Mouse (Mus musculus) stomach, postnatal 0 days (tissue): Measurements from ENCODE around the gene Ust. TPM values are rescaled to one million over a fixed set of nuclear protein-coding genes. Genes with fewer than 3 reads are reported as not detected.

Experiments used
- ATAC-seq: fragments of 200-750 bp; cut with Nextera tagmentation; 2 replicates; pipeline ENCODE4 v1.8.0; 2017; ENCODE audit not compliant: low FRiP score, low TSS enrichment
- DNase-seq: peaks from one replicate; pipeline ENCODE4 v3.0.0-alpha.2; 2016; ENCODE audit warnings: low spot score
- H3K27ac ChIP-seq: fragments of 300-500 bp; sonication (generic); replicated peaks from 2 replicates; pipeline ENCODE4 v1.5.1; 2014; ENCODE audit warnings: mild to moderate bottlenecking, control low read depth
- H3K27me3 ChIP-seq: fragments of 300-500 bp; sonication (generic); 2 replicates; pipeline ENCODE4 v1.6.1; 2014; ENCODE audit warnings: low read length; ENCODE audit not compliant: control insufficient read depth, insufficient read depth
- H3K36me3 ChIP-seq: fragments of 300-500 bp; sonication (generic); 2 replicates; pipeline ENCODE4 v1.6.1; 2014; ENCODE audit warnings: low read length, mixed read lengths; ENCODE audit not compliant: control insufficient read depth, insufficient read depth
- H3K4me1 ChIP-seq: fragments of 300-500 bp; sonication (generic); replicated peaks from 2 replicates; pipeline ENCODE4 v1.6.1; 2014; ENCODE audit warnings: antibody characterized with exemption; ENCODE audit not compliant: control insufficient read depth, insufficient read depth
- H3K4me2 ChIP-seq: fragments of 300-500 bp; sonication (generic); replicated peaks from 2 replicates; pipeline ENCODE4 v1.6.1; 2014; ENCODE audit warnings: low read depth, mild to moderate bottlenecking, control low read depth, moderate library complexity
- H3K4me3 ChIP-seq: fragments of 300-500 bp; sonication (generic); 2 replicates; pipeline ENCODE4 v1.5.1; 2014; ENCODE audit warnings: low read depth, low read length, control low read depth
- H3K9ac ChIP-seq: fragments of 300-500 bp; sonication (generic); 2 replicates; pipeline ENCODE4 v1.6.1; 2014; ENCODE audit warnings: mild to moderate bottlenecking, low read length, control low read depth, mixed read lengths
- H3K9me3 ChIP-seq: fragments of 300-500 bp; sonication (generic); 2 replicates; pipeline ENCODE4 v1.6.1; 2016; ENCODE audit warnings: low read length; ENCODE audit not compliant: control insufficient read depth
- CTCF ChIP-seq: IDR thresholded peaks from 2 replicates; pipeline ENCODE4 v1.5.1; 2016; ENCODE audit warnings: antibody characterized with exemption, low read depth, mild to moderate bottlenecking, moderate library complexity
- EP300 ChIP-seq: optimal IDR thresholded peaks from 2 replicates; pipeline ENCODE3; 2016; ENCODE audit warnings: antibody characterized with exemption
- WGBS: fragments of 180-500 bp; shearing (Covaris S2); extraction: QIAGEN DNeasy Blood & Tissue Kit; methylation state at CpG from one replicate; pipeline ENCODE4 v1.1.7; 2014; 5-methylcytosine and 5-hydroxymethylcytosine counted together
- polyA plus RNA-seq: library from polyadenylated mRNA; unstranded; fragments of >200 nt; fragmentation: Nextera tagmentation; extraction: Ambion mirVana; gene quantifications from 2 replicates; pipeline ENCODE4 v1.2.1, GENCODE M21; 2015

Ust gene
- polyA plus RNA-seq, 1 experiment from 2014 or later, result 2.4 TPM

GRCm38 (mm10) chr10:8173032-8173431, 345.6 kb downstream of the Ust start:
- Histone ChIP-seq H3K4me2 (no peak overlapping the region), H3K36me3 (no peaks in the 10 kb centered on the region), H3K4me1 (peaks cover 4% of the 10 kb centered on the region; the same call in 1 of the 2 replicates), H3K9me3 (no peaks in the 10 kb centered on the region), H3K27ac (no peak overlapping the region), H3K4me3 (no peak overlapping the region), H3K9ac (no peak overlapping the region), H3K27me3 (no peaks in the 10 kb centered on the region)
- WGBS, result 44% methylated on average over 3 of the region's 3 CpGs
- no peak for TF ChIP-seq EP300
- no peak for TF ChIP-seq CTCF
- DNase-seq, result no peak
- no peak for ATAC-seq

- no peak for TF ChIP-seq EP300
- TF ChIP-seq CTCF, result no peak
These were observed 347.1 kb downstream of the Ust start for GRCm38 (mm10) chr10:8171556-8171955.

More at GRCm38 (mm10) chr10:8171556-8171955, 347.1 kb downstream of the Ust start:
- Histone ChIP-seq H3K4me2 (no peak overlapping the region), H3K27me3 (no peaks in the 10 kb centered on the region), H3K9ac (no peak overlapping the region), H3K36me3 (no peaks in the 10 kb centered on the region), H3K27ac (no peak overlapping the region), H3K9me3 (no peaks in the 10 kb centered on the region), H3K4me1 (peaks cover 1% of the 10 kb centered on the region; the same call in 1 of the 2 replicates), H3K4me3 (no peak overlapping the region)
- ATAC-seq (no peak), DNase-seq (no peak)
- 75% methylated on average over 11 of the region's 11 CpGs for WGBS
